Mouse (Mus musculus) kidney, embryonic 15.5 days (tissue): ENCODE results near the gene Rassf9. TPM values are rescaled to one million over a fixed set of nuclear protein-coding genes. Genes with fewer than 3 reads are reported as not detected.

Source experiments
- polyA plus RNA-seq: library from polyadenylated mRNA; unstranded; fragments of >200 nt; fragmentation: Nextera tagmentation; extraction: Ambion mirVana; gene quantifications from 2 replicates; pipeline ENCODE4 v1.2.1, GENCODE M21; 2015

Gene Rassf9
- polyA plus RNA-seq, 1 experiment from 2014 or later: 7.3 TPM

Other genes with a start within 250 kb of the Rassf9 start
- 8.8 and 13.1 TPM in 2 replicates for gene Nts, start 21.7 kb upstream of the Rassf9 start, polyA plus RNA-seq